Mouse (Mus musculus): ENCODE measurements around the gene Gpsm2.
"Not testable (repeated sequence)": the region's sequence is repeated elsewhere in the genome, so short reads cannot be mapped to it uniquely, and the experiment has no call there.

Gene Gpsm2

GRCm38 (mm10) chr3:108654566-108654965 lies 67.5 kb downstream of the Gpsm2 start:
- no peak for DNase-seq (ENCODE audit: low spot score)

DNA sequence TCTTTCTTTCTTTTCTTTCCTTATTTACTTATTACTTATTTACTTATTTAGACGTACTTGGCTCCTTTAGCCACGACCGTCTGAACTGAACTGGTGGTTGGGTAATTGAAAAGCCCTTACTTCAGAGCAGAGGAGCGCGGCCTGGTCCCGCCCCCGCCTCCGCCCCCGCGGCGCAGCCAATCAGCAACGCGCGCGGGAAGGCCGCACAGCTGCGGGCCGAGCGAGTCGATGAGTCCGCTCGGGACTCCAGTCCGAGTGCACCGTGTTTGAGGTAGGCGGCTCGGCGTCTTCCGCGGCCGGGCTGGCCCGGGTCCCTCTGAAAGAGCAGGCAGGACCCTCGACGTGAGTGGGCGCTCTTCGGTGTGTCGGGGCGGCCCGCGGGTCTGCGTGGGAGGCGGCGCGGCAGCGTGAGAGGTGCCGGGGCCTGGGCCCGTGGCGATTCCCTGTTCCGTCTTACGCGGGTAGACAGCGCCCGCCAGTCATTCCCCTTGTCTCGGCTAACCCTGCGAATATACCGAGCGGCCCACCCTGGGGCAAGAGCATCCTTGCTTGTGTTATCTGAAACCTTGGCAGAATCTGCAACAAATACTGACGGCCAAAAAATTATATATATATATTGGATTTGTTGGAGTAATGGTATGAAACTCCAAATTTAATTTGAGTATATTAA lies 68.3 kb downstream of the Gpsm2 start, which contains the start of gene Clcc1:
Clcc1 (plus strand) TSS at position 204 of the 670 bp plus-strand sequence.
- DNase-seq (ENCODE audit: low spot score) = peak; percentile 96

GRCm38 (mm10) chr3:108652866-108653642 lies 69.1 kb downstream of the Gpsm2 start:
- peak; percentile 7 for DNase-seq (ENCODE audit: low spot score)

DNA sequence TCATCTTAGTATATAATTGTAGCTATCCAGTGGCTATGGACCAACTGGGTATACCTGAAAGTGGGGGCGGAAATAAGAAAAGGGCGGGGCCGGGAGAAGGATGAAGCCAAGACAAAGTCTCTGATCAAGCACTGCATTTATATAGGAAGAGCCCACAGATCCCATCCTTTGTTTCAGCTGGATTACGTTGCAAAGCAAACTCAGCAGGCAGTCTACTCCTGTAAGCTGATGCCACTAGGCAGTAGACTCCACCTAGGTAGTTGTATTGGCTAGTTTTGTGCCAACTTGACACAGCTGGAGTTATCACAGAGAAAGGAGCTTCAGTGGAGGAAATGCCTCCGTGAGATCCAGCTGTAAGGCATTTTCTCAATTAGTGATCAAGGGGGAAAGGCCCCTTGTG lies 74.4 kb downstream of the Gpsm2 start:
- not testable (repeated sequence) for DNase-seq (ENCODE audit: low spot score)

DNA sequence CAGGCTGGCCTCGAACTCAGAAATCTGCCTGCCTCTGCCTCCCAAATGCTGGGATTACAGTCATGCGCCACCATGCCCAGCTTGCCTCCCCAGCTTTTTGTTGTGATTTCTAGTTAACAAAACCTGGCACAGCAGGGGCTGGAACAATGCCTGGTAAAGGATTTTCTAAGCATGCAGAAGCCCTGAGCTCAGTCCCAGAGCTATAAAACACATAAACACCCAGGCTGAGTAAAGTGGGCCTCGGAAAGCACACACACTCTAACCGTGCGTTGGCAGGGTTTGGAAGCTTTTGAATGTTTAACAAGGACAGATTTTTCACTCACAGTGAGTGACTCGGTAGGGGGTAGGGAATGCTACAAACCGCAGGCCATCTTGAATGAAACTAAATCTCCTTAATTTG lies 76.1 kb downstream of the Gpsm2 start:
- no peak for DNase-seq (ENCODE audit: low spot score)

DNA sequence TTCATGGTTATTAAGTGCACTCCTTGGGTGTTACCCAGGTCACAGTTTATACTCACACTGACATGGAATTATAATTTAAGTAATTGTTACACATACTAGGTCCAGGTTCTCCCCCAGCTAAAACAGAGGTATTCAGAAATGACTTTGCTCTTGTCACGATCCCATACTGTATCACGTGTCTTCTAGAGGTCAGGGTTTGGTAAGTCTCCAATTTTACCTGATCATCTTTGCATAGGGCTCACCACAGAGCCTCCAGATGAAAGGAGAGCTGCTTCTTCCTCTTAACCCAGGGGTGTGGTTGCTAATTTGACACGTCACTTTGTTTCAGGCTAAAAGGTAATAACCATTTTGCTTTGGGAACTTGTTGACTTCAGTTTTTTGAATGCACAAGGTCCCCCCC lies 77.3 kb downstream of the Gpsm2 start:
- DNase-seq (ENCODE audit: low spot score) = no peak

GRCm38 (mm10) chr3:108640998-108641397 lies 81.1 kb downstream of the Gpsm2 start:
- no peak for DNase-seq (ENCODE audit: low spot score)

DNA sequence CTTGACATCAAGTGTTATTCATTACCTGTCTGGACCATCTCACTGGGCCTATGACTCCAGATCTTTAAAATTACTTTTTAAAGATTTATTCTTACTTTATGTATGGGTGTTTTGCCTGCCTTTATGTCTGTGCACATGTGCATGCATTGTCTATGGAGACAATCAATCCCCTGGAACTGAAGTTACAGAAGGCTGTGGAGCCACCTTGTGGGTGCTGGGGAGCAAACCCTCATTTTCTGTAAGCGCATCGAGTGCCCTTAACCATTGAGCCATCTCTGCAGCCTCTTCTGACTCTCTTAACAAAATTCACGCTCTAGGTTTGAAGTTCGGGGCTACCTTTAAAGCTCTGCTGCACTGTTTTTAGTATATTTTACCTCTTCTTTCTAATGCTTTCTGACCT lies 82.7 kb downstream of the Gpsm2 start:
- no peak for DNase-seq (ENCODE audit: low spot score)

DNA sequence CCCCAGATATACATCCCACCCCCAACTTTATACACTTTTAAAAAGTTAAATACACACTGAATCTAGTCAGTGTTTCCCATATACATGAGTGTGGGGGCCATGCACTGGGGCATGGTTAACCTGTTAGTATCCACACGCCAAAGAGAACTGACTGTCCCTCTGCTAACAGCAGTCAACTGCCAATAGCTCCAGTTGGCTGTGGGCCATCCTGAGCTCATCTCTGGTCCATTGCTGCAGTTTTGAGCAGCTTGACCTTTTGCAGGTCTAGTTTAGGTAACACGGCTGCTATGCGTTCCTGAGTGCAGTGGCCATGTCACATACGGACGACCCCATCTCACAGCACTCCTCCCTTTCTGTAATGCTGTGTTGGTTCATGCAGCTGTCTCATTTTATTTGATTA lies 87.3 kb downstream of the Gpsm2 start:
- DNase-seq (ENCODE audit: low spot score) = no peak

Data from T-cell, adult 2 months (primary cell).